Mouse (Mus musculus): Measurements from ENCODE around the gene Olfr821.
"Not testable (repeated sequence)": the region's sequence is repeated elsewhere in the genome, so short reads cannot be mapped to it uniquely, and the experiment has no call there.

Olfr821 gene

GRCm38 (mm10) chr10:130030048-130030447, at the start of gene Olfr821:
TSS of gene Olfr821 (plus strand) at chr10:130030348.
- in situ Hi-C loops (cut with MboI; ENCODE audit: low sequenced_read_pairs), result no loop called here

GRCm38 (mm10) chr10:129981867-129982266, 48.3 kb upstream of the Olfr821 start:
- in situ Hi-C loops (cut with MboI; ENCODE audit: low sequenced_read_pairs), result loop anchor here (25.0 kb wide), 1 partner anchor 105 kb away; no protein-coding TSS in a partner anchor

- in situ Hi-C loops (cut with MboI; ENCODE audit: low sequenced_read_pairs), result loop anchor here (25.0 kb wide), 1 partner anchor 102 kb away; no protein-coding TSS in a partner anchor
Measured at GRCm38 (mm10) chr10:129984962-129985361, 45.2 kb upstream of the Olfr821 start, which contains the start of gene Gm10310. TSS of gene Gm10310 (minus strand) at chr10:129985062.

- in situ Hi-C loops (cut with MboI; ENCODE audit: low sequenced_read_pairs), result not testable (repeated sequence)
Measured at GRCm38 (mm10) chr10:130004104-130004503, 26.0 kb upstream of the Olfr821 start.

- in situ Hi-C loops (cut with MboI; ENCODE audit: low sequenced_read_pairs), result not testable (repeated sequence)
Measured at GRCm38 (mm10) chr10:130005366-130005765, 24.8 kb upstream of the Olfr821 start.

- in situ Hi-C loops (cut with MboI; ENCODE audit: low sequenced_read_pairs), result no loop called here
Measured at GRCm38 (mm10) chr10:130012321-130012720, 17.8 kb upstream of the Olfr821 start, which contains the start of gene Olfr820. TSS of gene Olfr820 (plus strand) at chr10:130012621.

- in situ Hi-C loops (cut with MboI; ENCODE audit: low sequenced_read_pairs), result no loop called here
Measured at GRCm38 (mm10) chr10:130037096-130037495, 6.9 kb downstream of the Olfr821 start.

- in situ Hi-C loops (cut with MboI; ENCODE audit: low sequenced_read_pairs), result no loop called here
Measured at GRCm38 (mm10) chr10:130070910-130071309, 40.8 kb downstream of the Olfr821 start, which contains the start of gene Olfr822. TSS of gene Olfr822 (plus strand) at chr10:130071210.
